Mouse (Mus musculus) stomach, embryonic 15.5 days (tissue): ENCODE measurements around the gene Fam189b. TPM values are rescaled to one million over a fixed set of nuclear protein-coding genes. Genes with fewer than 3 reads are reported as not detected.

Experiments
- ATAC-seq: fragments of 200-750 bp; cut with Nextera tagmentation; 2 replicates; pipeline ENCODE4 v1.8.0; 2017; ENCODE audit warnings: low read depth, moderate number of reproducible peaks, moderate TSS enrichment; ENCODE audit not compliant: insufficient read depth, low FRiP score
- H3K27ac ChIP-seq: fragments of 300-500 bp; sonication (generic); 2 replicates; pipeline ENCODE4 v1.5.1; 2015; ENCODE audit warnings: mild to moderate bottlenecking, inconsistent platforms
- H3K27me3 ChIP-seq: fragments of 300-500 bp; sonication (generic); replicated peaks from 2 replicates; pipeline ENCODE4 v1.6.1; 2015; ENCODE audit warnings: inconsistent platforms
- H3K36me3 ChIP-seq: fragments of 300-500 bp; sonication (generic); 2 replicates; pipeline ENCODE4 v1.6.1; 2015; ENCODE audit warnings: inconsistent platforms
- H3K4me1 ChIP-seq: fragments of 300-500 bp; sonication (generic); 2 replicates; pipeline ENCODE4 v1.6.1; 2015; ENCODE audit warnings: inconsistent platforms
- H3K4me2 ChIP-seq: fragments of 300-500 bp; sonication (generic); 2 replicates; pipeline ENCODE4 v1.6.1; 2015; ENCODE audit warnings: mild to moderate bottlenecking, inconsistent platforms
- H3K4me3 ChIP-seq: fragments of 300-500 bp; sonication (generic); replicated peaks from 2 replicates; pipeline ENCODE4 v1.5.1; 2015; ENCODE audit warnings: inconsistent platforms
- H3K9ac ChIP-seq: fragments of 300-500 bp; sonication (generic); 2 replicates; pipeline ENCODE4 v1.6.1; 2015; ENCODE audit warnings: inconsistent platforms
- H3K9me3 ChIP-seq: fragments of 300-500 bp; sonication (generic); 2 replicates; pipeline ENCODE4 v1.6.1; 2016; ENCODE audit warnings: inconsistent platforms
- WGBS: fragments of 180-500 bp; shearing (Covaris S2); methylation state at CpG from one replicate; pipeline ENCODE4 v1.1.7; 2015; 5-methylcytosine and 5-hydroxymethylcytosine counted together
- polyA plus RNA-seq: library from polyadenylated mRNA; unstranded; fragments of >200 nt; fragmentation: Nextera tagmentation; extraction: Ambion mirVana; gene quantifications from 2 replicates; pipeline ENCODE4 v1.2.1, GENCODE M21; 2015

Fam189b gene
- 21.1 and 22.1 TPM in 2 replicates for polyA plus RNA-seq

DNA sequence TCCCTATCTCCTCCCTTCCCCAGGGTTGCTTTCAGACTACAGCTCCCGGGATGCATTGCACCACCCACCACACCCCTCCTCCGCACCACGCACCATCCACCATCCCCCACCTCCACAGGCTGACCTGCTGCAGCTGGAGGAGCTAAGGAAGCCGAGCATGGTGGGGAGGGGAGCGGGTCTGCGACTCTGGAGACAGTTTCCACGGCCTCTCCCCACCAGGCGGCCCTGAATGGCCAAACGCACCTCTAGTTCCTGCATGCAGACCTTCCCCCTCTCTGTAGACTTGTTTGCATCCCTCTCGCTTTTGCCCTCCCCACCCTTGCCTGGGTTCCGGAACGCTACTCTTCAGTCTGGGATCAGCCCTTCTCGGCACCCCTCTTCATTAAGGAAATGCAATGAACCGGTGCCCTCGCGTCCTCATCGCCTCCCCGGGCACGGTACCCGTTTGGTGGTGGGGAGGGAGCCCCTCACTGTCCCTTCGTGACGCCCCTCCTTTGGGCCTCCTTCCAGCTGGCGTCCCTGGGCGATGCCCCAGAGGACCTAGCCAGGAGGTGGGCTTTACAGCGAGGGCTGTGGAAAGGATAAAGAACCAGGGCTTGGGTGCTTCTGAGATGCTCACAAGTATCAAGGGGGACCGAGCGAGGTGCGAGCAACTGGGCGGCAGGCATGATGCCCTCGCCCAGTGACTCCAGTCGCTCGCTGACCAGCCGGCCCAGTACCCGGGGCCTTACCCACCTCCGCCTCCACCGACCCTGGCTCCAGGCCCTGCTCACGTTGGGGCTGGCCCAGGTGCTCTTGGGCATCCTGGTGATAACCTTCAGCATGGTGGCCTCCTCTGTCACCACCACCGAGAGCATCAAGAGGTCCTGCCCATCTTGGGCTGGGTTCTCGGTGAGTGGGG is at the start of gene Fam189b:
Fam189b (plus strand) TSS at position 86 of the 901 bp plus-strand sequence.
- Histone ChIP-seq H3K4me2 (peak within 1 kb of the TSS; percentile 84), H3K9ac (peak within 1 kb of the TSS; percentile 60), H3K27ac (peak within 1 kb of the TSS; percentile 84), H3K36me3 (peaks cover 27% of the 10 kb centered on the region), H3K4me3 (peak within 1 kb of the TSS; percentile 68), H3K9me3 (no peaks in the 10 kb centered on the region), H3K27me3 (no peaks in the 10 kb centered on the region), H3K4me1 (peaks cover 27% of the 10 kb centered on the region)
- 6% methylated on average over 39 of the region's 39 CpGs for WGBS
- peak; percentile 93 for ATAC-seq

DNA sequence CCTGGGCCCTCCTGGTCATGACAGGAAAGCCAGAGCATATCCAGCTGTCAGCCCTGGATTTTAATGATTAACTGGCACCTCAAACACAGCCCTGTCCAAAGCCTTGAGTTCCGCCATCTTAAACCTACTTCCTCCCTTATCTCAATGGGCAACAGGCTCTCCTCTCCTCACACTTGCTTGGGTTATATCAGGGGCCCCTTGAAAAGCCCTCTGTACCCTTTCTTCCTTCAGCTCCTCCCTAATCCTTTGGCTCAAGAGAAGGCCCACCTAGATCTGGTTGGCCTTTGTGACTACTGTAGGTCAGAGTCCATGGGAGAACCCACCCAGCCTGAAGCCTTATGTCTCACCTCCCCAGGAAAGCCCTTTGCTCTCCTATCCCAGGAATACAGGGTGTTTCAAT is 49.2 kb upstream of the Fam189b start:
- Histone ChIP-seq H3K4me2 (no peak overlapping the region), H3K9me3 (no peaks in the 10 kb centered on the region), H3K36me3 (no peaks in the 10 kb centered on the region), H3K4me3 (no peak overlapping the region), H3K27ac (0 out of 2 replicates have a peak overlapping the region, but pooled peaks have one; percentile 51), H3K27me3 (no peaks in the 10 kb centered on the region), H3K9ac (no peak overlapping the region), H3K4me1 (peaks cover 8% of the 10 kb centered on the region; the same call in 1 of the 2 replicates)
- peak; percentile 16; the same call in 1 of the 2 replicates for ATAC-seq
- WGBS = 68% methylated on average over 1 of the region's 1 CpGs

GRCm38 (mm10) chr3:89135958-89136357 is 47.0 kb upstream of the Fam189b start, which contains the start of gene Pklr:
TSS of gene Pklr (plus strand) at chr3:89136142.
- no peak within 1 kb of the TSS for H3K9ac ChIP-seq
- 57% methylated on average over 3 of the region's 3 CpGs for WGBS
- peak; percentile 56; the same call in 1 of the 2 replicates for ATAC-seq

DNA sequence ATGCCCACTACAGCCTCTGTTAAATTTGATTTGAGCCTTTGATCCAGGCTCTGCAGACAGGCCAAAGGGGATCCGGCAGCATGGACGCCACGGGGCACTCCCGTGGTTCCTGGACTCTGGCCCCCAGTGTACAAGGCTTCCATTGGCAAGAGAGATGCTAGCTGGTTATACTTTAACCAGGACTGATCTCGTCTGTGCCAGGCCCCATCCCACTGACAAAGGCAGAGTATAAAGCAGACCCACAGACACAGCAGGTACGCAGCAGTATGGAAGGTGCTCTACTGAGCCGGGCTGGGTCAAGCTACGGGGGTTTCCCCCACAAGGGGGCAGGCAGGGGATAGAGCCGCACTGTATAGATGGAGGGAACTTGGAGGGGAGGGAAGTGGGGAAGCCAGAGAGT is 46.6 kb upstream of the Fam189b start:
- WGBS = 32% methylated on average over 9 of the region's 9 CpGs
- Histone ChIP-seq H3K27me3 (no peaks in the 10 kb centered on the region), H3K4me2 (peak overlapping the region; percentile 21; the same call in 1 of the 2 replicates), H3K4me1 (peaks cover 8% of the 10 kb centered on the region; the same call in 1 of the 2 replicates), H3K4me3 (peak overlapping the region; percentile 18; the same call in 1 of the 2 replicates), H3K27ac (peak overlapping the region; percentile 8; the same call in 1 of the 2 replicates), H3K9me3 (no peaks in the 10 kb centered on the region), H3K9ac (no peak overlapping the region), H3K36me3 (no peaks in the 10 kb centered on the region)
- peak; percentile 79 for ATAC-seq

More at GRCm38 (mm10) chr3:89135958-89136357, 47.0 kb upstream of the Fam189b start, which contains the start of gene Pklr:
- no peaks in the 10 kb centered on the region for H3K36me3 ChIP-seq
- H3K4me2 ChIP-seq = peak within 1 kb of the TSS; percentile 21; the same call in 1 of the 2 replicates
- H3K27ac ChIP-seq = peak within 1 kb of the TSS; percentile 35; the same call in 1 of the 2 replicates
- H3K4me1 ChIP-seq = peaks cover 8% of the 10 kb centered on the region; the same call in 1 of the 2 replicates
- no peaks in the 10 kb centered on the region for H3K27me3 ChIP-seq
- H3K9me3 ChIP-seq = no peaks in the 10 kb centered on the region
- peak within 1 kb of the TSS; percentile 18 for H3K4me3 ChIP-seq

GRCm38 (mm10) chr3:89144821-89145220 is 38.1 kb upstream of the Fam189b start:
- Histone ChIP-seq H3K9ac (no peak overlapping the region), H3K36me3 (no peaks in the 10 kb centered on the region), H3K27ac (no peak overlapping the region), H3K9me3 (no peaks in the 10 kb centered on the region), H3K4me1 (peaks cover 7% of the 10 kb centered on the region), H3K27me3 (peaks cover 15% of the 10 kb centered on the region; the same call in 1 of the 2 replicates), H3K4me3 (no peak overlapping the region), H3K4me2 (no peak overlapping the region)
- 76% methylated on average over 10 of the region's 10 CpGs for WGBS
- ATAC-seq = no peak

DNA sequence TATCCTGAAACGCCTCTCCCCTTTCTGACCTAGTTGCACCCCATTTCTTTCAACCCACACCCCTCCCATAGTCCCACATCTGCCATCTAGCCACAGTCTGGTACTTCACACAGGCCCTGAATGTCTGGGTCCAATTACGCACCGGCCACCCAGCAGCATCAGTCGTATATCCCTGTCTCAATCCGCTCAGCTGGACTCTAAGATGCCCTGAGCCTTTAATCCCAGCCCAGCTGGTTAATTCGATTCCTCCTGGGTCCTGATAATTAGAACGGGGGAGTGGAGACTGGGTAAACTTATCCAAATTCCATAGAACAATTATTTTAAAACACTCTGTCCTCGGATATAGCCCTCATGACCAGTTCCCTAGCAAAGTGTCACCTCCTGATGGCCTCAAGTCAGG is 37.4 kb upstream of the Fam189b start:
- peaks cover 18% of the 10 kb centered on the region; the same call in 1 of the 2 replicates for H3K27me3 ChIP-seq
- no peaks in the 10 kb centered on the region for H3K36me3 ChIP-seq
- WGBS = 61% methylated on average over 8 of the region's 8 CpGs
- no peak overlapping the region for H3K27ac ChIP-seq
- no peak for ATAC-seq
- H3K9ac ChIP-seq = no peak overlapping the region
- no peak overlapping the region for H3K4me2 ChIP-seq
- no peaks in the 10 kb centered on the region for H3K9me3 ChIP-seq
- no peak overlapping the region for H3K4me3 ChIP-seq
- H3K4me1 ChIP-seq = peaks cover 7% of the 10 kb centered on the region

GRCm38 (mm10) chr3:89147101-89147978 is 35.6 kb upstream of the Fam189b start:
- H3K4me1 ChIP-seq = peaks cover 7% of the 10 kb centered on the region
- H3K4me2 ChIP-seq = peak overlapping the region; percentile 78
- no peak overlapping the region for H3K9ac ChIP-seq
- H3K27me3 ChIP-seq = peaks cover 18% of the 10 kb centered on the region; the same call in 1 of the 2 replicates
- peak; percentile 92 for ATAC-seq
- H3K9me3 ChIP-seq = no peaks in the 10 kb centered on the region
- 29% methylated on average over 26 of the region's 26 CpGs for WGBS
- H3K4me3 ChIP-seq = peak overlapping the region; percentile 33
- H3K27ac ChIP-seq = 0 out of 2 replicates have a peak overlapping the region, but pooled peaks have one; percentile 13
- H3K36me3 ChIP-seq = no peaks in the 10 kb centered on the region

DNA sequence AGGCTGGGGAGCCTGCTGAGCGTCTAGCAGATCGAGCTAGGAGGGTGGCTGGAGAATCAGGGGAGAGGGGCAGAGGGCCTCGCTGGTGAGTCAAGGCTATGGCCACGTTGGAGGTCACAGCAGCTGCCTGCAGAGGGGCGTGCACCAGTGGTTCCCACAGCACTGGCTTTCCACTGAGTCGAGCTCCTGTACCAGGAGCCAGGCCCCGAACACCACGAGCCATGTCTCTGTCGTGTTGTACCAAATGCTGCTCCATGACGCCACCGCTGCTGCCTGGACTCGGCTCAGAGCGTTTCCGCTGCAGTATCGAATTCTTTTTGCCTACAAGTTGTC is 35.0 kb upstream of the Fam189b start:
- peak; percentile 60; the same call in 1 of the 2 replicates for ATAC-seq
- 6% methylated on average over 15 of the region's 15 CpGs for WGBS

GRCm38 (mm10) chr3:89148567-89148966 is 34.4 kb upstream of the Fam189b start:
- Histone ChIP-seq H3K27ac (no peak overlapping the region), H3K36me3 (no peaks in the 10 kb centered on the region), H3K27me3 (peaks cover 18% of the 10 kb centered on the region; the same call in 1 of the 2 replicates), H3K9ac (no peak overlapping the region), H3K4me2 (no peak overlapping the region), H3K9me3 (no peaks in the 10 kb centered on the region), H3K4me3 (no peak overlapping the region), H3K4me1 (peaks cover 7% of the 10 kb centered on the region)
- no peak for ATAC-seq
- WGBS = 73% methylated on average over 14 of the region's 14 CpGs

More for the DNA sequence above, 35.0 kb upstream of the Fam189b start:
- Histone ChIP-seq H3K9ac (no peak overlapping the region), H3K27ac (0 out of 2 replicates have a peak overlapping the region, but pooled peaks have one; percentile 13), H3K9me3 (no peaks in the 10 kb centered on the region), H3K4me2 (peak overlapping the region; percentile 78), H3K36me3 (no peaks in the 10 kb centered on the region), H3K27me3 (peaks cover 18% of the 10 kb centered on the region; the same call in 1 of the 2 replicates), H3K4me1 (peaks cover 7% of the 10 kb centered on the region), H3K4me3 (peak overlapping the region; percentile 33)

GRCm38 (mm10) chr3:89152084-89152835 is 30.7 kb upstream of the Fam189b start:
- Histone ChIP-seq H3K27me3 (peaks cover 18% of the 10 kb centered on the region; the same call in 1 of the 2 replicates), H3K4me2 (no peak overlapping the region), H3K9me3 (no peaks in the 10 kb centered on the region), H3K4me1 (peaks cover 7% of the 10 kb centered on the region), H3K4me3 (no peak overlapping the region), H3K27ac (no peak overlapping the region), H3K36me3 (no peaks in the 10 kb centered on the region), H3K9ac (no peak overlapping the region)
- 43% methylated on average over 17 of the region's 17 CpGs for WGBS
- no peak for ATAC-seq
